8 mouse cellular contexts compared by ENCODE assay signal in genomic region chrX:105121227-105121865, GRCm38 (mm10). TPM values are rescaled to one million over a fixed set of nuclear protein-coding genes. Genes with fewer than 3 reads are reported as not detected.
A peak's percentile ranks its signal among the peaks of the same experiment; 100 is the strongest.
DNase-seq lines count a peak whose midpoint lies in the region; ATAC-seq and TF ChIP-seq lines count a peak whose summit lies in the region.

No protein-coding gene starts in this region.

- whole genome bisulfite sequencing in lung, adult 2 months = 22% methylated on average over 38 of the region's 38 CpGs
- WGBS in neural tube, embryonic 15.5 days = 17% methylated on average over 38 of the region's 38 CpGs

- H3K4me3 ChIP-seq in G1E (ENCODE audit: low read depth, low read length) = peak overlapping the region; percentile 69; the same call in 1 of the 2 replicates
- H3K4me3 ChIP-seq in lung, adult 2 months (replicated peaks; ENCODE audit: extremely low read depth, low read depth, low read length) = peak overlapping the region; percentile 66
- H3K4me3 ChIP-seq in neural tube, embryonic 15.5 days (replicated peaks) = peak overlapping the region; percentile 60

- no peak for TF ChIP-seq CTCF in G1E (IDR thresholded peaks at IDR 0.05; ENCODE audit: low read depth, low read length)
- 0 out of 2 replicates have a peak, but pooled peaks have one; percentile 18 for TF ChIP-seq CTCF in lung, adult 2 months (IDR thresholded peaks at IDR 0.05; ENCODE audit: insufficient read depth, low read length)

- H3K27ac ChIP-seq in neural tube, embryonic 15.5 days (replicated peaks) = peak overlapping the region; percentile 90

- no peaks in the 10 kb centered on the region for H3K9me3 ChIP-seq in G1E (replicated peaks)
- no peaks in the 10 kb centered on the region for H3K9me3 ChIP-seq in neural tube, embryonic 15.5 days (replicated peaks)

- peak overlapping the region; percentile 73 for H3K9ac ChIP-seq in neural tube, embryonic 15.5 days (replicated peaks)

- no peaks in the 10 kb centered on the region for H3K27me3 ChIP-seq in G1E (ENCODE audit: insufficient read depth, low read length)
- H3K27me3 ChIP-seq in neural tube, embryonic 15.5 days (replicated peaks) = peaks cover 31% of the 10 kb centered on the region

- H3K4me1 ChIP-seq in G1E (ENCODE audit: insufficient read depth, low read depth, low read length) = peaks cover 10% of the 10 kb centered on the region; the same call in 1 of the 2 replicates
- H3K4me1 ChIP-seq in lung, adult 2 months (ENCODE audit: control insufficient read depth, insufficient read depth, low read length) = no peaks in the 10 kb centered on the region
- H3K4me1 ChIP-seq in neural tube, embryonic 15.5 days = peaks cover 21% of the 10 kb centered on the region

- no peak for TF ChIP-seq POLR2A in lung, adult 2 months (IDR thresholded peaks at IDR 0.05; ENCODE audit: borderline replicate concordance, extremely low read depth, low read depth, low read length)

- peak overlapping the region; percentile 65 for H3K4me2 ChIP-seq in neural tube, embryonic 15.5 days

- no peak for ATAC-seq in G1E (ENCODE audit: extremely low read depth, insufficient number of reproducible peaks, low FRiP score, poor library complexity, severe bottlenecking)
- ATAC-seq in neural tube, embryonic 15.5 days (ENCODE audit: low FRiP score) = peak; percentile 85

- DNase-seq in G1E (ENCODE audit: low spot score) = no peak
- DNase-seq in cerebellum, adult 8-10 months = peak; percentile 79
- peak; percentile 54 for DNase-seq in forelimb bud, embryonic 11.5 days (ENCODE audit: low read depth, low spot score)
- peak; percentile 79 for DNase-seq in heart, postnatal 4 days
- DNase-seq in layer of hippocampus, adult 8-10 months (ENCODE audit: low spot score in 2 of 2) = peak; percentile 77 to 79
- DNase-seq in lung, adult 2 months = peak; percentile 64
- DNase-seq in thymus, adult 18-20 months = peak; percentile 60 to 64

- peaks cover 10% of the 10 kb centered on the region for H3K36me3 ChIP-seq in G1E (replicated peaks)
- no peaks in the 10 kb centered on the region for H3K36me3 ChIP-seq in neural tube, embryonic 15.5 days

RNA-seq across cellular contexts. Expression of gene Magee1, which starts 1.2 kb away (rescaled TPM):
- total RNA-seq in G1E (2014; fragmentation: Nextera tagmentation) (0.68 and 0.87 TPM in 2 replicates), G1E (2017) (0.23 and 0.38 TPM in 2 replicates)
- polyA plus RNA-seq in G1E (2012) = 0.28 and 0.30 TPM in 2 replicates
- 1 to 10 TPM; 8.7 to 9.8 TPM for total RNA-seq in heart, postnatal 4 days (2021)
- 100 to 1,000 TPM; 145 to 147 (median 145) TPM for total RNA-seq in layer of hippocampus, adult 8-10 months (2022)
- 7.9 and 8.5 TPM in 2 replicates for polyA plus RNA-seq in lung, adult 2 months (2012; rRNA removed)
- polyA plus RNA-seq in neural tube, embryonic 15.5 days (2015; fragmentation: Nextera tagmentation; extraction: Ambion mirVana) = 224 and 258 TPM in 2 replicates

RNA-seq across cellular contexts. Expression of gene Pbdc1, which starts 41.8 kb away (rescaled TPM):
- total RNA-seq in G1E (2014; fragmentation: Nextera tagmentation) = 33.4 and 38.5 TPM in 2 replicates
- total RNA-seq in G1E (2017) = 63.3 and 67.0 TPM in 2 replicates
- 3.7 and 9.9 TPM in 2 replicates for polyA plus RNA-seq in G1E (2012)
- 10 to 100 TPM; 14.4 to 19.3 TPM for total RNA-seq in heart, postnatal 4 days (2021)
- 10 to 100 TPM; 18.3 to 20.6 (median 19.2) TPM for total RNA-seq in layer of hippocampus, adult 8-10 months (2022)
- 4.9 and 5.4 TPM in 2 replicates for polyA plus RNA-seq in lung, adult 2 months (2012; rRNA removed)
- polyA plus RNA-seq in neural tube, embryonic 15.5 days (2015; fragmentation: Nextera tagmentation; extraction: Ambion mirVana) = 29.5 and 40.2 TPM in 2 replicates

Comparison
In these comparisons a context has a peak if more than half of its experiments do, and no peak if none do; other contexts are left out.
1. RNA of gene Magee1, which starts 1.2 kb away (total RNA-seq): 145 to 147 TPM in layer of hippocampus, adult 8-10 months; 8.7 to 9.8 TPM in heart, postnatal 4 days and 0.23 to 0.87 TPM in G1E; every median in the first group is over 10 times any median in the second.
2. Peak in every context shown above with its lines, with median percentiles within 50 percentile points of each other: H3K4me3 ChIP-seq.